Mouse (Mus musculus) thymus, adult 18-20 months (tissue): ENCODE results near the gene Ppp3ca.

Source experiments
- DNase-seq, 2 experiments: peaks; one replicate each; pipeline ENCODE4 v3.0.0; 2022; ENCODE audit warnings: mixed read lengths in 2 of 2

Gene Ppp3ca

GRCm38 (mm10) chr3:136948142-136948541, 278.2 kb downstream of the Ppp3ca start:
- no peak for DNase-seq

GRCm38 (mm10) chr3:136951792-136952191, 281.9 kb downstream of the Ppp3ca start:
- DNase-seq, result no peak

- DNase-seq, result no peak
Observed at GRCm38 (mm10) chr3:136952822-136953221, 282.9 kb downstream of the Ppp3ca start.

- DNase-seq, result no peak
Observed at GRCm38 (mm10) chr3:136955043-136955442, 285.1 kb downstream of the Ppp3ca start.

- no peak for DNase-seq
Observed at GRCm38 (mm10) chr3:136960314-136960713, 290.4 kb downstream of the Ppp3ca start.

GRCm38 (mm10) chr3:136966786-136967185, 296.9 kb downstream of the Ppp3ca start:
- DNase-seq, result no peak

- DNase-seq, result no peak
Observed at GRCm38 (mm10) chr3:136967510-136967909, 297.6 kb downstream of the Ppp3ca start.

- no peak for DNase-seq
Observed at GRCm38 (mm10) chr3:136969796-136970195, 299.9 kb downstream of the Ppp3ca start.

- no peak for DNase-seq
Observed at GRCm38 (mm10) chr3:136977859-136978258, 307.9 kb downstream of the Ppp3ca start.

- DNase-seq, result no peak
Observed at GRCm38 (mm10) chr3:136980915-136981588, 311.1 kb downstream of the Ppp3ca start.

- DNase-seq, result no peak
Observed at GRCm38 (mm10) chr3:136981589-136981924, 311.6 kb downstream of the Ppp3ca start.

GRCm38 (mm10) chr3:136982021-136982420, 312.1 kb downstream of the Ppp3ca start:
- no peak for DNase-seq

GRCm38 (mm10) chr3:136986096-136986881, 316.4 kb downstream of the Ppp3ca start:
- DNase-seq, result no peak
